Mouse (Mus musculus) brain, embryonic 18.5 days (tissue): ENCODE measurements around the gene Atad2b.

ENCODE experiments used
- DNase-seq: peaks from one replicate; pipeline ENCODE4 v3.0.0-alpha.2; 2012; ENCODE audit warnings: low read depth, low spot score

Atad2b gene

DNA sequence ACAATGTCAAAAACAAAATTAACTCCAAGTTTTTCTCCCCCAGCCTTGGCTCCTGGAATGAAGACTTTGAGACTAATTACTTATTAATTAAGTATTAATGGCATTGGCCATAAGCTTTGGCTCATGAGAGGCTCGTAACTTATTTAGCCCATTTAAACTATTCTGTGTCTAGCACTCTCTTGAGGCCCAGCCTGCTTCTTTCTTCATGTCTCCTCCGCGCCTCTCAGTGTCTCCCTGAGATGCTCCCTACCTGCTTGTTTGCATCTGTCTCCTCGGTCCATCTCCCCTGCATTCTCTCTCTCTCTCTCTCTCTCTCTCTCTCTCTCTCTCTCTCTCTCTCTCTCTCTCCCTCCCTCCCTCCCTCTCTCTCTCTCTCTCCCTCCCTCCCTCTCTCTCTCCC lies 164.3 kb downstream of the Atad2b start:
- no peak for DNase-seq

DNA sequence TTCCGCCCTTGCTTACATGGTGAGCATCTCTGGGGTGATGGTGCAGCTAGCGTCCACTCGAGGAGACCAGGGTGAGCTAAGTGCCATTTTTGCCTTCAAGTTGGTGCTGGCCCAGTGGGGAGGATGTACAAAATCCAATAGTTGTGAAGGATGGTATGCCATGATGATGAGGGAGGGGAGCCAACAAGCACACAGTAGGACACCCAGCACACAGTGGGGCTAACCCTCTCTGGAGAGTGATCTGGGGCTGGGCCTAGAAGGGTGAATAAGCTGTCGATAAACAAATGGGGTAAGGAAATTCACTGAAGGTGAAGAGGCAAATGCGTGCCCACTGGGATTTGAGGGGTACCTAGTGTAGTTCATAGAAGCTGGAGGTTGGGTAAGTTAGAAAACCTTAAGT lies 167.6 kb downstream of the Atad2b start:
- no peak for DNase-seq

DNA sequence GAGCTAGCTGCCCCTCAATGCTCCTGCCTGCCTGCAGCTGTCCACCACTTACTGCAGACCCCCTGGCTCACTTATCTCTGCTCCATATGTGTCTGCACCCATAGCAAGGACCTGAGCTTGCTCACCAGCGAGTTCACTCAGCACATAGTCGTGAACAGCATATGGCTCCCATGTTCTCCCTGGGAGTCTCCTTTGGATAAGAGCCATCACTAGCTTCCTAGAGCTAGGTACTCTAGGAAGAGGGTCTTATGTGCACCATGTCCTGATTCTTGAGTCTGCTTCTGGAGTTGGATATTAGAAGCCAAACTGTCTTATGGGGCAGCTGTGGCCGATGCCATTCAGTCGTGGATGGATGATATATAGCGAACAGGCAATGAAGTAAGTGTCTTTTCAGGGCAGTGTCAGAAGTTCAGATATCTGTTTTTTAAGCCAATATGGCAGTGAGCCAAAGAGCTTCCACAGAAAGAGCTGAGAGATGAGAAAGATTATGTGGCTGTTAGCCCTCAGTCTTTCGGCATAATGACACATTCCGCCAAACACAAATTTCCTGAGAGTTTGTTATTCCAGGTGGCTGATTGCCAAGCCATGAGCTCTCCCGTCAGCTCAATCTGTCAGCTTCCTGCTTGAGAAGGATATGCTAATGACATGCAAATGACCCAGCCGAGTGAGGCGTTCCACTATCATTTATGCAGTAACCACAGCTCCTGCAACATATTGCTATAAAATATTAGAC lies 170.8 kb downstream of the Atad2b start:
- DNase-seq: peak; percentile 70

DNA sequence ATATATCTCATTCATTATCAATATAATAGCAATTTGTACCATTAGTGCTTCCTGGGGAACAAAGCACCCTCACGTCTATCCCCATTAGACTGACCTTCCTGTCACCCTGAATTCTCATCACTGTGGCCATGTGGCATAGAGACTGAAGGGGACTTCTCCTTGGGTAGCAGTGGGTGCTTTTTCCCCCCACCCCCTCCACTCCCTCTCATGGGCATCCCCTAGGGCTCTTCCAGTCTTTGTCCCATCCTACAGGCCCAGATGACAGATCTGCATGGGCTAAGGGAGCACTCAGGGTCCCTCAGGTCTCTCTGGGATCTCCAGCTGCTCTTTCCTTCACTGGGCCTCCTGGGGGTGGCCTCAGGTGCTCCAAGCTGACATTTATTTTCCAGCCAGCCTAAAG lies 171.5 kb downstream of the Atad2b start:
- DNase-seq: no peak
